Mouse (Mus musculus) layer of hippocampus, adult 8-10 months (tissue): ENCODE data around the gene 2410004P03Rik. TPM values are rescaled to one million over a fixed set of nuclear protein-coding genes. Genes with fewer than 3 reads are reported as not detected.

Source experiments
- total RNA-seq, 4 experiments: library from RNA; stranded (reverse); gene quantifications; 2 replicates each; pipeline ENCODE4 v1.2.4; 2022

2410004P03Rik gene
- total RNA-seq, 4 experiments from 2014 or later, result 0.37 to 1.2 (median 1.0) TPM

Other genes with a start within 250 kb of the 2410004P03Rik start
- 1 to 10 TPM in 2 of 4 experiments, under 1 TPM in 2; 0.78 to 1.5 (median 1.0) TPM for gene Greb1, start 210.8 kb downstream of the 2410004P03Rik start, total RNA-seq
- gene E2f6, start 200.8 kb downstream of the 2410004P03Rik start, total RNA-seq, result 10 to 100 TPM; 31.7 to 40.5 (median 35.8) TPM
- 100 to 1,000 TPM; 109 to 143 (median 128) TPM for gene Rock2, start 116.8 kb downstream of the 2410004P03Rik start, total RNA-seq
- 1 to 10 TPM; 1.5 to 3.0 (median 1.6) TPM for gene Pqlc3, start 11.3 kb downstream of the 2410004P03Rik start, total RNA-seq
- gene Kcnf1, start 165.2 kb upstream of the 2410004P03Rik start, total RNA-seq, result 10 to 100 TPM; 34.5 to 49.7 (median 42.7) TPM